Mouse (Mus musculus) midbrain, embryonic 10.5 days (tissue): Measurements from ENCODE around the gene Plin5. TPM values are rescaled to one million over a fixed set of nuclear protein-coding genes. Genes with fewer than 3 reads are reported as not detected.
"Not testable (repeated sequence)": the region's sequence is repeated elsewhere in the genome, so short reads cannot be mapped to it uniquely, and the experiment has no call there.

Experiments
- DNase-seq: peaks from one replicate; pipeline ENCODE4 v3.0.0-alpha.2; 2017; ENCODE audit warnings: low spot score
- H3K27ac ChIP-seq: fragments of 300-500 bp; sonication (generic); replicated peaks from 2 replicates; pipeline ENCODE4 v1.5.1; 2016; ENCODE audit warnings: mild to moderate bottlenecking
- H3K27me3 ChIP-seq: fragments of 300-500 bp; sonication (generic); 2 replicates; pipeline ENCODE4 v1.6.1; 2016; ENCODE audit warnings: low read depth, mild to moderate bottlenecking; ENCODE audit not compliant: poor library complexity, severe bottlenecking
- H3K36me3 ChIP-seq: fragments of 300-500 bp; sonication (generic); 2 replicates; pipeline ENCODE4 v1.6.1; 2016; ENCODE audit warnings: mild to moderate bottlenecking, moderate library complexity
- H3K4me1 ChIP-seq: fragments of 300-500 bp; sonication (generic); 2 replicates; pipeline ENCODE4 v1.6.1; 2016
- H3K4me3 ChIP-seq: fragments of 300-500 bp; sonication (generic); 2 replicates; pipeline ENCODE4 v1.5.1; 2016; ENCODE audit warnings: mild to moderate bottlenecking, moderate library complexity
- H3K9me3 ChIP-seq: fragments of 300-500 bp; sonication (generic); replicated peaks from 2 replicates; pipeline ENCODE4 v1.6.1; 2016; ENCODE audit warnings: mild to moderate bottlenecking
- WGBS: fragments of 180-500 bp; shearing (Covaris S2); methylation state at CpG from one replicate; pipeline ENCODE4 v1.1.7; 2016; 5-methylcytosine and 5-hydroxymethylcytosine counted together
- polyA plus RNA-seq: library from polyadenylated mRNA; unstranded; fragments of >200 nt; fragmentation: Nextera tagmentation; extraction: Ambion mirVana; gene quantifications from 2 replicates; pipeline ENCODE4 v1.2.1, GENCODE M21; 2016

Plin5 gene
- polyA plus RNA-seq, 1 experiment from 2014 or later = 0.21 TPM

GRCm38 (mm10) chr17:56098711-56099572 lies 18.5 kb downstream of the Plin5 start:
- WGBS = 95% methylated on average over 15 of the region's 15 CpGs
- Histone ChIP-seq H3K27me3 (no peaks in the 10 kb centered on the region), H3K9me3 (no peaks in the 10 kb centered on the region), H3K27ac (no peak overlapping the region), H3K4me3 (no peak overlapping the region), H3K36me3 (peaks cover 98% of the 10 kb centered on the region), H3K4me1 (no peaks in the 10 kb centered on the region)
- DNase-seq = no peak

GRCm38 (mm10) chr17:56098180-56098579 lies 19.2 kb downstream of the Plin5 start:
- 88% methylated on average over 8 of the region's 8 CpGs for WGBS
- Histone ChIP-seq H3K36me3 (peaks cover 97% of the 10 kb centered on the region), H3K4me3 (no peak overlapping the region), H3K4me1 (no peaks in the 10 kb centered on the region), H3K27me3 (no peaks in the 10 kb centered on the region), H3K9me3 (no peaks in the 10 kb centered on the region), H3K27ac (no peak overlapping the region)
- no peak for DNase-seq

- no peaks in the 10 kb centered on the region for H3K9me3 ChIP-seq
- no peak overlapping the region for H3K27ac ChIP-seq
- H3K36me3 ChIP-seq = peaks cover 92% of the 10 kb centered on the region
- no peak for DNase-seq
- no peak overlapping the region for H3K4me3 ChIP-seq
- 92% methylated on average over 12 of the region's 12 CpGs for WGBS
- H3K4me1 ChIP-seq = no peaks in the 10 kb centered on the region
- H3K27me3 ChIP-seq = no peaks in the 10 kb centered on the region
Observed at GRCm38 (mm10) chr17:56096883-56097282, 20.5 kb downstream of the Plin5 start.

DNA sequence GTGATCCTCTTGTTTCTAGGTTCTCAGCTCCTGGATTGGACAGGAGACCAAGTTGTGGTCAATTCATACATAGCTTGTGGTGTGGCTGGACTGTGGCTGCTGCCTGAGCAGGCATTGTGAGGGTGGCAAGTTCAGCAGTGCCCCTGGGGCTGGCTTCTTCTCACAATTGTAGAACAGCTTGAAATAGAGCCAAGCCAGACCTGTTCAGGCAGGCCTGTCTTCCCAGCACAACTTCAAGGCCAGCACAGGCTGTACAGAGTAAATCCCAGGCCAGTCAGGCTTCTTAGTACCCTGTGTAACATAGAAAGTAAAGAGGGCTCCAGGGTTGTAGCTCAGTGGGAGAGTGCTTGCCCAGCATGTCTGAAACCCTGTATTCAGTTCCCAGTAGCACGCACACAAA lies 24.6 kb downstream of the Plin5 start:
- no peaks in the 10 kb centered on the region for H3K27me3 ChIP-seq
- peaks cover 87% of the 10 kb centered on the region for H3K36me3 ChIP-seq
- no peak overlapping the region for H3K27ac ChIP-seq
- H3K4me3 ChIP-seq = no peak overlapping the region
- H3K9me3 ChIP-seq = no peaks in the 10 kb centered on the region
- no peaks in the 10 kb centered on the region for H3K4me1 ChIP-seq
- WGBS = 91% methylated on average over 1 of the region's 1 CpGs
- no peak for DNase-seq

GRCm38 (mm10) chr17:56092312-56092711 lies 25.1 kb downstream of the Plin5 start:
- Histone ChIP-seq H3K27me3 (no peaks in the 10 kb centered on the region), H3K36me3 (peaks cover 87% of the 10 kb centered on the region), H3K4me3 (no peak overlapping the region), H3K9me3 (no peaks in the 10 kb centered on the region), H3K4me1 (no peaks in the 10 kb centered on the region), H3K27ac (no peak overlapping the region)
- 93% methylated on average over 1 of the region's 1 CpGs for WGBS
- no peak for DNase-seq

GRCm38 (mm10) chr17:56080781-56081585 lies 36.4 kb downstream of the Plin5 start:
- H3K36me3 ChIP-seq = peaks cover 39% of the 10 kb centered on the region
- H3K27ac ChIP-seq = peak overlapping the region; percentile 89
- H3K9me3 ChIP-seq = no peaks in the 10 kb centered on the region
- H3K4me1 ChIP-seq = peaks cover 33% of the 10 kb centered on the region
- DNase-seq = peak; percentile 85
- H3K4me3 ChIP-seq = peak overlapping the region; percentile 95
- 8% methylated on average over 8 of the region's 8 CpGs for WGBS
- no peaks in the 10 kb centered on the region for H3K27me3 ChIP-seq

- Histone ChIP-seq H3K4me1 (peaks cover 41% of the 10 kb centered on the region), H3K9me3 (no peaks in the 10 kb centered on the region), H3K27ac (peak overlapping the region; percentile 89), H3K36me3 (peaks cover 28% of the 10 kb centered on the region), H3K27me3 (no peaks in the 10 kb centered on the region), H3K4me3 (peak overlapping the region; percentile 95)
- WGBS = 3% methylated on average over 11 of the region's 11 CpGs
- DNase-seq = no peak
Observed at GRCm38 (mm10) chr17:56079921-56080320, 37.5 kb downstream of the Plin5 start.

DNA sequence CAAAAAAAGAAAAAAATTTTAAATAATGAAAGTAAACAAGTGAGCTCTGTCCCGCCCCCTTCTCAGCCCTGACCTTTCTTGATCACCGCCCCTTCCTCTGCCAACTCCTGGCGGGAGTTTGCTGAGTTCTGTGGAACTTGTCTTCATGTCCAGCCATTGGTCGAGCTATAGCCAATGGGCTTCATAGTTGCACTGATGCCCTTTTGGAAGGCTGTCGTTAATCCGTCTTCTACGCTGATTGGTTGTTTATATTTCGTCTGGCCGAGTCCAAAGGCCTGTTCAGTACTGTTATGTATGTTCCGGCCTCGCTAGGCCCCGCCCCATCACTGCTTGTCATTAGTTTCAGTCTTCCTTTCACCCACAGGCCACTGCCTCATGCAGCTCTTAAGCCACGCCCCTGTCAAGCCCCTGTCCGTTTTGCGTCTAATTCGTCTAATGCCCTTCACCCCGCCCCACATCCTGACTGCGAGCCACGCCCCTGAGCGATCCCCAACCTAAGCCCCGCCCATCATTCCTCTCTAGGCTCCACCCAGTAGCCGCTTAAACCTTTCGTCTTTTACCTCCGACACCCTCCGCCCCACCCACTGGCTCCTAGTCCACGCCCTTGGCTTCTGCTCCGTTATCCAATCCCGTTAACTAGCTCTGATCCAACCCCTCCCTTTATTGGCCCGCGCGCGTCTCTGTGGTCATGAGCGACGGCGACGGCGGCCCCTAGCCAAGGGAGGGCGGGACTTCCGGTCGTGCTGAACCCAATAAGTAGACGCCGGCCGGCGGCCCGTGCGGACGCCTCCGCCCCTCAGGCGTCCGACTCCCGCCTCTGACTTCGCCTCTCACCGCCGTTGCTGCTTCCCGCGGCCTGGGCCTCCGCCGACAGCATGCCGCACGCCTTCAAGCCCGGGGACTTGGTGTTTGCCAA lies 38.3 kb downstream of the Plin5 start, which contains the start of gene Hdgfl2:
Gene Hdgfl2, plus strand, starts transcription at position 755 of the 916 bp plus-strand sequence.
- Histone ChIP-seq H3K4me3 (peak within 1 kb of the TSS; percentile 95), H3K4me1 (peaks cover 47% of the 10 kb centered on the region), H3K36me3 (peaks cover 20% of the 10 kb centered on the region), H3K27ac (peak within 1 kb of the TSS; percentile 89), H3K9me3 (no peaks in the 10 kb centered on the region), H3K27me3 (no peaks in the 10 kb centered on the region)
- peak; percentile 100 for DNase-seq
- WGBS = under 1% methylated on average over 61 of the region's 61 CpGs

DNA sequence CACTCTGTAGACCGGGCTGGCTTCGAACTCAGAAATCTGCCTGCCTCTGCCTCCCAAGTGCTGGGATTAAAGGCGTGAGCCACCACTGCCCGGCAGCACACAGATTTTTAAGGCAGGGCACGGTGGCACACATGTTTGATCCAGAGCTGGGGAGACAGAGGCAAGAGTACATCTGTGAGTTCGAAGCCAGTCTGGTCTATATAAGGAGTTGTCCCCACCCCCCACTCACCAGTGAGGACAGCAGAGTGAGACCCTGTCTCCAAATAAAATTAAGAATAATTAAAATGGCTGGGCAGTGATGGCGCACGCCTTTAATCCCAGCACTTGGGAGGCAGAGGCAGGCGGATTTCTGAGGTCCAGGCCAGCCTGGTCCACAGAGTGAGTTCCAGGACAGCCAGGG lies 39.0 kb downstream of the Plin5 start:
- peak overlapping the region; percentile 68 for H3K27ac ChIP-seq
- not testable (repeated sequence) for DNase-seq, H3K27me3 ChIP-seq, H3K9me3 ChIP-seq
- H3K4me3 ChIP-seq = peak overlapping the region; percentile 95
- 65% methylated on average over 9 of the region's 9 CpGs for WGBS
- peaks cover 16% of the 10 kb centered on the region for H3K36me3 ChIP-seq
- H3K4me1 ChIP-seq = peaks cover 54% of the 10 kb centered on the region

DNA sequence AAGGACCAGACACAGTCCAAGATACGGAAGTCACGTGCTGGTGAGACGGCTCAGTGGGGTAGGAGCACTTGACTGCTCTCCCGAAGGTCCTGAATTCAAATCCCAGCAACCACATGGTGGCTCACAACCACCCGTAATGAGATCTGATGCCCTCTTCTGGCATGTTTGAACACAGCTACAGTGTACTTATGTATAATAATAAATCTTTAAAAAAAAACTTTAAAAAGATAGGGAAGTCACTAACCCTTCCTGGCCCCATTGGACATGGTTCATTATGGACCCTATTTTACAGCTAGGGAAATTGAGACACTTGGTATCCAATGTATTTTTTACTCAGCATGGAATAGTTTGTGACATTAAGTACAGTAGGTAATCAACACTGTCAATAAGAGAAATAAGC lies 39.9 kb downstream of the Plin5 start:
- Histone ChIP-seq H3K27me3 (no peaks in the 10 kb centered on the region), H3K36me3 (peaks cover 16% of the 10 kb centered on the region), H3K27ac (no peak overlapping the region), H3K4me3 (no peak overlapping the region), H3K4me1 (peaks cover 54% of the 10 kb centered on the region), H3K9me3 (no peaks in the 10 kb centered on the region)
- 93% methylated on average over 5 of the region's 5 CpGs for WGBS
- no peak for DNase-seq

GRCm38 (mm10) chr17:56074827-56075208 lies 42.6 kb downstream of the Plin5 start, which contains the start of gene Ubxn6:
Gene Ubxn6 (minus strand): TSS chr17:56075028.
- Histone ChIP-seq H3K4me3 (peak within 1 kb of the TSS; percentile 68), H3K36me3 (peaks cover 36% of the 10 kb centered on the region), H3K9me3 (no peaks in the 10 kb centered on the region), H3K27me3 (no peaks in the 10 kb centered on the region), H3K27ac (peak within 1 kb of the TSS; percentile 89), H3K4me1 (peaks cover 27% of the 10 kb centered on the region)
- DNase-seq = peak; percentile 98
- under 1% methylated on average over 35 of the region's 35 CpGs for WGBS
